Mouse (Mus musculus) intestine, postnatal 0 days (tissue): ENCODE data around the gene Lmx1a. TPM values are rescaled to one million over a fixed set of nuclear protein-coding genes. Genes with fewer than 3 reads are reported as not detected.

Source experiments
- ATAC-seq: fragments of 200-750 bp; cut with Nextera tagmentation; 2 replicates; pipeline ENCODE4 v1.8.0; 2017; ENCODE audit warnings: mild to moderate bottlenecking, moderate TSS enrichment, moderate library complexity
- H3K27ac ChIP-seq: fragments of 300-500 bp; sonication (generic); 2 replicates; pipeline ENCODE4 v1.5.1; 2014; ENCODE audit warnings: mild to moderate bottlenecking, low read depth, low read length, moderate library complexity
- H3K27me3 ChIP-seq: fragments of 300-500 bp; sonication (generic); replicated peaks from 2 replicates; pipeline ENCODE4 v1.6.1; 2014; ENCODE audit warnings: low read length, mixed read lengths; ENCODE audit not compliant: control insufficient read depth, insufficient read depth
- H3K36me3 ChIP-seq: fragments of 300-500 bp; sonication (generic); 2 replicates; pipeline ENCODE4 v1.6.1; 2014; ENCODE audit warnings: mild to moderate bottlenecking, moderate library complexity; ENCODE audit not compliant: control insufficient read depth, insufficient read depth
- H3K4me1 ChIP-seq: fragments of 300-500 bp; sonication (generic); replicated peaks from 2 replicates; pipeline ENCODE4 v1.6.1; 2014; ENCODE audit warnings: antibody characterized with exemption, low read length, mixed read lengths; ENCODE audit not compliant: control insufficient read depth, insufficient read depth
- H3K4me2 ChIP-seq: fragments of 300-500 bp; sonication (generic); replicated peaks from 2 replicates; pipeline ENCODE4 v1.6.1; 2014; ENCODE audit warnings: low read depth, mild to moderate bottlenecking, moderate library complexity
- H3K4me3 ChIP-seq: fragments of 300-500 bp; sonication (generic); 2 replicates; pipeline ENCODE4 v1.5.1; 2014; ENCODE audit warnings: low read depth, low read length
- H3K9ac ChIP-seq: fragments of 300-500 bp; sonication (generic); 2 replicates; pipeline ENCODE4 v1.6.1; 2014; ENCODE audit warnings: mild to moderate bottlenecking, low read depth, low read length
- H3K9me3 ChIP-seq: fragments of 300-500 bp; sonication (generic); 2 replicates; pipeline ENCODE4 v1.6.1; 2016; ENCODE audit warnings: mixed run types; ENCODE audit not compliant: control insufficient read depth
- CTCF ChIP-seq: sonication (generic); IDR thresholded peaks from 2 replicates; pipeline ENCODE4 v1.5.1; 2016; ENCODE audit warnings: low read depth, mild to moderate bottlenecking, control low read depth, antibody characterized with exemption, moderate library complexity
- WGBS: fragments of 180-500 bp; shearing (Covaris S2); extraction: QIAGEN DNeasy Blood & Tissue Kit; methylation state at CpG from one replicate; pipeline ENCODE4 v1.1.7; 2014; 5-methylcytosine and 5-hydroxymethylcytosine counted together
- polyA plus RNA-seq: library from polyadenylated mRNA; unstranded; fragments of >200 nt; fragmentation: Nextera tagmentation; extraction: Ambion mirVana; gene quantifications from 2 replicates; pipeline ENCODE4 v1.2.1, GENCODE M21; 2015

The Lmx1a gene
- polyA plus RNA-seq, 1 experiment from 2014 or later: 0.27 TPM

DNA sequence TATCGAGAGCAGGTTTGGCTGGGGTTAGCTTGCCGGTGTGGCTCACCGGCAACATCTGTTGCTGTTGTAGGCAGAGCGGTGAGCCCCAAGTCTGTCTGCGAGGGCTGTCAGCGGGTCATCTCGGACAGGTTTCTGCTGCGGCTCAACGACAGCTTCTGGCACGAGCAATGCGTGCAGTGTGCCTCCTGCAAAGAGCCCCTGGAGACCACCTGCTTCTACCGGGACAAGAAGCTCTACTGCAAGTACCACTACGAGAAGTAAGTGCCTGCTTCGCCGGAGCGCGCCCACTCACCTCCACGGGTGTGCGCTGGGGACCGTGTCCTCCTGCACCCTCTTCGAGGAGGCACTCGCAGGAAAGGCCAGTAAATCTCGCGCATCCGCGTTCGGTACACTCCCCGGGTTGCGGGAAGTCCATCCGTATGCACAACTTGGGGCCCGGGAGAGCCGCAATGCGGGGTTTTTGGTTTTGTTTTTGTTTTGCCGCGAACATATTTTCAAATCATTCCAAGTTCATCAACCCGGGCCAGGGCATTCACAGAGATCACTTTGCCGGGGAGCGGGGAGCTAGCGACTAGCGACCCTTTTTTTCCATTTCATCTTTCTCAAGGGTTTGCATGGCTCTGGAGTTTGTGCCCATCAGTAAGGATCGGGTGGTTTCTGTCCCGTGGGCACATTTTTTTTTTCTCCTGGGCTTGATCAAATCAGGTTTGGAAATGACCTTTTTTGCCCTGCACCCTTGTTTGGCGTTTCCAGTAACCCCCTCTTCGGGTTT, 3.1 kb downstream of the Lmx1a start:
- H3K4me1 ChIP-seq: 0 out of 2 replicates have a peak, but pooled peaks cover 3% of the 10 kb centered on the region
- peaks cover 86% of the 10 kb centered on the region for H3K27me3 ChIP-seq

DNA sequence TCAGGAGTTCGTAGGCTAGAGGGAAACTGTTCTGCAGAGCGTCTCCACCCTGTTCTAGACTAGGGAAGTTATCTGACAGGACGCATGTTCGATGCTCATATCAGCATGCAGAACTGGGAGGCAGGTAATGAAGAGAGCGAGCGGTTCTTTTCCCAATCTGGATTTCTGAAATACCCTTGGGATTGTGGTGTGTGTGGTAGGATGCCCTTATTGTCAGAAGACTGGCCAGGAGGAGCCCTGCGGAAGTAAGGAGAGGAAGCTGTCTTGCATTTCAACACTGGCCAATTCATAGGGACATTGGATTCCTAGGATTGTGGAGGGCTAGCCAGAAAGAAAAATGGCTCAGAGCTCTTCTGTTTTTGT, 3.6 kb downstream of the Lmx1a start:
- H3K4me3 ChIP-seq: no peak overlapping the region

More for the DNA sequence above, 3.1 kb downstream of the Lmx1a start:
- Histone ChIP-seq H3K9ac (no peak overlapping the region), H3K4me3 (peak overlapping the region; percentile 26), H3K4me2 (peak overlapping the region; percentile 35), H3K27ac (no peak overlapping the region), H3K36me3 (no peaks in the 10 kb centered on the region), H3K9me3 (no peaks in the 10 kb centered on the region)
- WGBS: under 1% methylated on average over 44 of the region's 44 CpGs
- no peak for ATAC-seq
- no peak for TF ChIP-seq CTCF

DNA sequence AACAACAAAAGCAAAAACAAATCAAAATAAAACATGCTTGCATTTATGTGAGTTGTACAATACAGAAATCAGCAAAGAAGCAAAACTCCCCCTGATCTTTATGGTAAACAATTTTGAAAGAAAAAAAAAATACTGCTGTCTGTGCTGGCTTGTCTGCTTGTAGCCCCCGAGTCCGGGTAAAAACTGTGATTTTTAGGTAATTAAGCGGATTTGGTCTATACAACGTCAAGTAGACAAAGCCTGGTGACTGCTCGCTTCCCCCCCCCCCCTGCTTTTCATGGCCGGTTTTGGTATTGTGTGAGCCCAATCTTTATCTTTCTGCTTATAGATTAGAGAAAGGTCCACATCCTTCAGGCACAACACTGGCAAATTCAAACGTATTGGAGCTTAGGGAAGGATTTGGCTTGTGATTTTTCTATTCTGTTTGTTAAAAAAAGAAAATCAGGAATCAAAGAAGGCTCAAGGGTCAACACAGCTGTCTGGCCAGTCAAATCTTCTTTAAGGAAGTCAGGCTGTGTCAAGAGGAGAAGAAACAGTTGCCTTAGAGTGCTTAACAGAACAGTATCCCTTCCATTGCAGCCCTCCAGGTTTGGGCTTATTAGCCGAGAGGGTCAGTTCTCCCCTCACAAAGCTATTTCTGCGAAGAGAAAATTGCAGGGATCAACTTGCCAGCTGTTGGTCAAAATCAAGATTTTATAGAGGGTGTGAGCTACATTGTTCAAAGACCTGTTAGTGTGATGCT, 4.6 kb downstream of the Lmx1a start:
- 0 out of 2 replicates have a peak, but pooled peaks cover 3% of the 10 kb centered on the region for H3K4me1 ChIP-seq

More for the DNA sequence above, 3.6 kb downstream of the Lmx1a start:
- H3K4me2 ChIP-seq: no peak overlapping the region
- TF ChIP-seq CTCF: no peak
- 4% methylated on average over 7 of the region's 7 CpGs for WGBS
- H3K9me3 ChIP-seq: no peaks in the 10 kb centered on the region
- H3K4me1 ChIP-seq: 0 out of 2 replicates have a peak, but pooled peaks cover 3% of the 10 kb centered on the region
- no peak overlapping the region for H3K9ac ChIP-seq
- ATAC-seq: no peak
- H3K27ac ChIP-seq: no peak overlapping the region
- no peaks in the 10 kb centered on the region for H3K36me3 ChIP-seq
- peaks cover 80% of the 10 kb centered on the region for H3K27me3 ChIP-seq

DNA sequence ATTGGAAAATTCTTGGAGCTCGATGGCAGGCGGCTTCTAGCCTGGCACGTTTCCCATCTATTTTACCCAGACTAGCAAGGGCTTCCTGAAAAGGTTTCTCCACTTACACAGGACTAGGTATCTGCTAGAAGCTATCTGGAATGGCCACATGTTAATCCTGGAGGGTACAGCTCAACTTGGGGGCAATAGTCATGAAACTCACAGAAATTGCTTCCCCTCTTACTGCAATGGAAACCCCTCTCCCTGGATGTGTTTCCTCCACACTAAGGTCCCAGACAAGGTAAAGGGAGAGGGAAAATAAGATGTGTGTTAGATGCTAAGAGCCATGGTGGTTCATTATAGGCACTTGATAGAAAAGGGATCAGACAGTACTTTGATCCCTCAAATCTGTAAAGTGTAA, 5.7 kb downstream of the Lmx1a start:
- H3K9me3 ChIP-seq: no peaks in the 10 kb centered on the region
- 22% methylated on average over 3 of the region's 3 CpGs for WGBS

More for the DNA sequence above, 4.6 kb downstream of the Lmx1a start:
- H3K36me3 ChIP-seq: no peaks in the 10 kb centered on the region
- H3K27ac ChIP-seq: no peak overlapping the region
- H3K4me2 ChIP-seq: no peak overlapping the region
- H3K9me3 ChIP-seq: no peaks in the 10 kb centered on the region
- 5% methylated on average over 9 of the region's 9 CpGs for whole genome bisulfite sequencing
- ATAC-seq: no peak
- TF ChIP-seq CTCF: no peak
- H3K9ac ChIP-seq: no peak overlapping the region
- H3K4me3 ChIP-seq: no peak overlapping the region
- peaks cover 70% of the 10 kb centered on the region for H3K27me3 ChIP-seq

DNA sequence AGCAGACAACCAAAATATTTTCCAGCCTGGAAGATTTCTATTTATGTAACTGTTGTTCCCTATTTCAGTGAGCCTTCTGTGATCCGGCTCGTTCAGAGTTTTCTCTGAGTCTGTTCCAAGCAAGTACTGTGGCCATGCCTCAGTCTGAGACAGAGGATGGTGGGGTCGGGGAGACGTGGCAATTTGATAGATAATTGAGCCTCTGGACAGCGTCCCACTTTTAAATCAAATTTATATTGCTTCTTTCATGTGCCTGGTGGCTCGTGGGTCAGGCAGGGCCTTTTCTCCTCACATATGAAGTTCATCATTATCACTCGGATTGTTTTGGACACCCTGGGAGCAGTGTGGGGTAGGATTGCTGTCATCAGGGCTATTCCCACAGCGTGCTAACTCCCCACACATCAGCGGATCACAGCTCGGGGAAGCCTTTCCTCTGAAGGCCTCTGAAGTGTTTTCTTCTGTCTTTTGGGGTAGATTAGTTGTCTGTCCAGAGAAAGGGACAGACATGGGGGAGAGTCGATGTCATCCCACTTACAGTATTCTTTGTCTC, 6.9 kb downstream of the Lmx1a start:
- H3K4me3 ChIP-seq: no peak overlapping the region
- no peaks in the 10 kb centered on the region for H3K36me3 ChIP-seq
- 45% methylated on average over 11 of the region's 11 CpGs for WGBS
- no peaks in the 10 kb centered on the region for H3K9me3 ChIP-seq
- H3K4me2 ChIP-seq: no peak overlapping the region
- H3K4me1 ChIP-seq: 0 out of 2 replicates have a peak, but pooled peaks cover 3% of the 10 kb centered on the region
- no peak for TF ChIP-seq CTCF
- no peak for ATAC-seq
- no peak overlapping the region for H3K27ac ChIP-seq
- H3K27me3 ChIP-seq: peaks cover 49% of the 10 kb centered on the region
- no peak overlapping the region for H3K9ac ChIP-seq

More for the DNA sequence above, 5.7 kb downstream of the Lmx1a start:
- Histone ChIP-seq H3K4me1 (0 out of 2 replicates have a peak, but pooled peaks cover 3% of the 10 kb centered on the region), H3K27ac (no peak overlapping the region), H3K9ac (no peak overlapping the region), H3K4me2 (no peak overlapping the region), H3K4me3 (no peak overlapping the region), H3K36me3 (no peaks in the 10 kb centered on the region), H3K27me3 (peaks cover 60% of the 10 kb centered on the region)
- TF ChIP-seq CTCF: no peak
- no peak for ATAC-seq

DNA sequence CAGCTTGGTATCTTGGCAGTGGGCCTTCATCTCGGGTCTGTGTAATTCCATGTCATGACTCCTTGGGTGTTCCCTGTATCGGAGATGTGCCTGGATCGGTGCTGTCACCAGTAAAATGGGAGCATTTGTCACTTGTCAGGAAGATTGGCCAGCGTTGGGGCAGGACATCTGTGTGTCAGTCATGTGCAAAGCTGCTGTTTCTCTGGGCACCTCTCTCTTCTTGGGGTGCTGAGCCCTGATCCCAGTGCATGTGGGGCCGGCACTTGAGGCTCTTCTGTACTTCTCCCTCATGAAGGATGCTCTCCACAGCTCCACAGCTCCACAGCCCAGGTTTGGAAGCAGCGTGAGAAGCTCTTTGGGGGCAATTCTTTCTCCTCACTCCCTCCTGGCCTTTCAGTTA, 10.7 kb downstream of the Lmx1a start:
- H3K36me3 ChIP-seq: no peaks in the 10 kb centered on the region
- H3K4me1 ChIP-seq: no peaks in the 10 kb centered on the region

More for the DNA sequence above, 10.7 kb downstream of the Lmx1a start:
- H3K4me2 ChIP-seq: no peak overlapping the region
- H3K27me3 ChIP-seq: peaks cover 16% of the 10 kb centered on the region; the same call in 1 of the 2 replicates
- H3K4me3 ChIP-seq: no peak overlapping the region
- TF ChIP-seq CTCF: no peak
- H3K27ac ChIP-seq: no peak overlapping the region
- H3K9ac ChIP-seq: no peak overlapping the region
- WGBS: 67% methylated on average over 6 of the region's 6 CpGs
- H3K9me3 ChIP-seq: no peaks in the 10 kb centered on the region
- no peak for ATAC-seq
